Mouse (Mus musculus): ENCODE data around the gene Fbn1. TPM values are rescaled to one million over a fixed set of nuclear protein-coding genes. Genes with fewer than 3 reads are reported as not detected.

The Fbn1 gene
- polyA plus RNA-seq, 1 experiment from 2014 or later = 7.8 TPM

GRCm38 (mm10) chr2:125438381-125438780 is 69.4 kb downstream of the Fbn1 start:
- 84% methylated on average over 8 of the region's 8 CpGs for WGBS
- DNase-seq (ENCODE audit: low spot score) (no peak), ATAC-seq (ENCODE audit: insufficient number of reproducible peaks, low FRiP score, low TSS enrichment, low read depth) (no peak)

DNA sequence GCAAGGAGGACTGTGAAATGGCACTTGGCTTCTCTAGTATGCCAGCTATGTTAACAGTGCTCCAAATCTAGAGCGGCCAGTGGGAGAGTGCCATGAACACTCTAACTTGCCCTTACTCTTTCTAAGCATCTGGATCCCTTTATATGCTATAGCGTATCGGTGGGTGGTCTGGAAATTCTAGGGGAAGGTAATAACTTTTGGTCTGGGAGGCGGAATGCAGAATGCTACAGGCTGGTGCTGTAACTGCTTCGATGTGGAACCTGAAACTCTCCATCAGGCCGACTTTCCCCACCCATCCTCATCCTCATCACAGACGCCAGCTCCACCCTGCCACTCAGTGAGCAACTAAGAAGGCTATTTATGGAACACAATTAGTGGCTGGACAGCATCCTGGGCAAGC is 71.6 kb downstream of the Fbn1 start:
- peak; percentile 88 for ATAC-seq (ENCODE audit: insufficient number of reproducible peaks, low FRiP score, low TSS enrichment, low read depth)
- 15% methylated on average over 7 of the region's 7 CpGs for WGBS

More at GRCm38 (mm10) chr2:125438381-125438780, 69.4 kb downstream of the Fbn1 start:
- Histone ChIP-seq H3K4me1 (ENCODE audit: control insufficient read depth, insufficient read depth, low read length) (peaks cover 6% of the 10 kb centered on the region; the same call in 1 of the 2 replicates), H3K4me3 (ENCODE audit: low read depth, low read length) (no peak overlapping the region), H3K4me2 (ENCODE audit: low read depth, severe bottlenecking) (no peak overlapping the region), H3K9ac (ENCODE audit: low read length) (no peak overlapping the region), H3K27me3 (ENCODE audit: control insufficient read depth, insufficient read depth, low read length) (no peaks in the 10 kb centered on the region), H3K27ac (replicated peaks; ENCODE audit: low read depth, low read length) (no peak overlapping the region), H3K9me3 (ENCODE audit: control insufficient read depth, low read length) (no peaks in the 10 kb centered on the region), H3K36me3 (ENCODE audit: control insufficient read depth, insufficient read depth, low read length) (no peaks in the 10 kb centered on the region)

GRCm38 (mm10) chr2:125433524-125433923 is 74.3 kb downstream of the Fbn1 start:
- DNase-seq (ENCODE audit: low spot score) (no peak), ATAC-seq (ENCODE audit: insufficient number of reproducible peaks, low FRiP score, low TSS enrichment, low read depth) (no peak)
- no peak overlapping the region for H3K9ac ChIP-seq (ENCODE audit: low read length)
- no peaks in the 10 kb centered on the region for H3K27me3 ChIP-seq (ENCODE audit: control insufficient read depth, insufficient read depth, low read length)
- H3K4me2 ChIP-seq (ENCODE audit: low read depth, severe bottlenecking) = no peak overlapping the region
- H3K36me3 ChIP-seq (ENCODE audit: control insufficient read depth, insufficient read depth, low read length) = no peaks in the 10 kb centered on the region
- no peak overlapping the region for H3K4me3 ChIP-seq (ENCODE audit: low read depth, low read length)
- WGBS = 89% methylated on average over 6 of the region's 6 CpGs
- H3K9me3 ChIP-seq (ENCODE audit: control insufficient read depth, low read length) = no peaks in the 10 kb centered on the region
- no peak overlapping the region for H3K27ac ChIP-seq (replicated peaks; ENCODE audit: low read depth, low read length)
- peaks cover 22% of the 10 kb centered on the region for H3K4me1 ChIP-seq (ENCODE audit: control insufficient read depth, insufficient read depth, low read length)

More for the DNA sequence above, 71.6 kb downstream of the Fbn1 start:
- peak; percentile 68 for DNase-seq (ENCODE audit: low spot score)
- Histone ChIP-seq H3K36me3 (ENCODE audit: control insufficient read depth, insufficient read depth, low read length) (no peaks in the 10 kb centered on the region), H3K27ac (replicated peaks; ENCODE audit: low read depth, low read length) (no peak overlapping the region), H3K9ac (ENCODE audit: low read length) (no peak overlapping the region), H3K27me3 (ENCODE audit: control insufficient read depth, insufficient read depth, low read length) (no peaks in the 10 kb centered on the region), H3K4me2 (ENCODE audit: low read depth, severe bottlenecking) (no peak overlapping the region), H3K9me3 (ENCODE audit: control insufficient read depth, low read length) (no peaks in the 10 kb centered on the region), H3K4me1 (ENCODE audit: control insufficient read depth, insufficient read depth, low read length) (peaks cover 12% of the 10 kb centered on the region), H3K4me3 (ENCODE audit: low read depth, low read length) (no peak overlapping the region)

DNA sequence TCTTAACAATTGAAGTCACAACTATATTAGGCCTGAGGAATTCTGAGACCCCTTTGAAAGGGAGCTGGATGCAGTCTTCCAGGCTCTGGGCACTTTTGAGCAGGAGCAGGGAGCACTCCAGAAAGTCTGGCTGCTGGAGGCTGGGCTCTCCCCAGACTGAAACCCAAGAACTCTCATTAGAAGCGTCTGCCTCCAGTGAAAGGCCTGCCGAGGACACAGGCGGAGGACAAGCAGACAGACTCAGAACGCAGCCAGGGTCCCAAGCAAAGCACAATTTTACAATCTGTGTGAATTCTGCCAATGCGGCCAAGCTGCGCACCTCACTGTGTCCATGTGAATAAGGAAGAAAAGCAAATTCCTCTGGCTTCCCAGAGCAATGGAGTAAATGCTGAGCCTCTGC is 76.3 kb downstream of the Fbn1 start:
- H3K9me3 ChIP-seq (ENCODE audit: control insufficient read depth, low read length) = no peaks in the 10 kb centered on the region
- no peak overlapping the region for H3K4me2 ChIP-seq (ENCODE audit: low read depth, severe bottlenecking)
- no peak overlapping the region for H3K27ac ChIP-seq (replicated peaks; ENCODE audit: low read depth, low read length)
- H3K27me3 ChIP-seq (ENCODE audit: control insufficient read depth, insufficient read depth, low read length) = no peaks in the 10 kb centered on the region
- no peak for DNase-seq (ENCODE audit: low spot score)
- H3K9ac ChIP-seq (ENCODE audit: low read length) = no peak overlapping the region
- ATAC-seq (ENCODE audit: insufficient number of reproducible peaks, low FRiP score, low TSS enrichment, low read depth) = no peak
- peaks cover 22% of the 10 kb centered on the region for H3K4me1 ChIP-seq (ENCODE audit: control insufficient read depth, insufficient read depth, low read length)
- no peak overlapping the region for H3K4me3 ChIP-seq (ENCODE audit: low read depth, low read length)
- 48% methylated on average over 6 of the region's 6 CpGs for WGBS
- no peaks in the 10 kb centered on the region for H3K36me3 ChIP-seq (ENCODE audit: control insufficient read depth, insufficient read depth, low read length)

DNA sequence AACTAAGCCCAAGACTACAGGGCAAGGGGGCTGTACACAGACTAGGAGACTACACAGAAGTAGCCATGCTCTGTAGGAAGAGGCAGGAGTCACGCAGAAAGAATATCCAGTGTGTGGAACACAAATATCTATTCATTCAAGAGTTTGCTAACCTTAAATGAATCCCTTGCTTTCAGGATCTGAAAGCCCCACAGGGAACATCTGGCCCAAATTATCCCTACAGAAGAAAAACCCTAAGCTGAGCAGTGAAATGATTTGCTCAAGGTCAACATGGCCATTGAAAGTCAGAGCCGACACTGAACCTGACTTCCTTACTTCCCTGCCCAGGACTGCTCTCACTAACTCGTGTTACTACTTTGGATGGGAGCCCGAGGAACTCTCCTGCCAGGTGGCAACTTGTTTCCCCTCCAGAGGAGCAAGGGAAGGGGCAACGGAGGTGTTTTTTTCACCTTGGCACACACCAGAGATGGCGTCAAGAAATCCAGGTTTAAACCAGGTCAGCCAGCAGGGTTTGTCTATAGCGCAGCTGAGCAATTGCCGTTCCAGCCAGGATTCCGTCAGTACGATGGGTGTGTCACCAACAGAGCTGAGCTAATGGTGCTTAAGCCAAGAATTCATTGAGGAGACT is 78.9 kb downstream of the Fbn1 start:
- Histone ChIP-seq H3K9me3 (ENCODE audit: control insufficient read depth, low read length) (no peaks in the 10 kb centered on the region), H3K4me2 (ENCODE audit: low read depth, severe bottlenecking) (no peak overlapping the region), H3K27me3 (ENCODE audit: control insufficient read depth, insufficient read depth, low read length) (no peaks in the 10 kb centered on the region), H3K4me1 (ENCODE audit: control insufficient read depth, insufficient read depth, low read length) (peaks cover 16% of the 10 kb centered on the region), H3K9ac (ENCODE audit: low read length) (no peak overlapping the region), H3K36me3 (ENCODE audit: control insufficient read depth, insufficient read depth, low read length) (no peaks in the 10 kb centered on the region), H3K27ac (replicated peaks; ENCODE audit: low read depth, low read length) (no peak overlapping the region), H3K4me3 (ENCODE audit: low read depth, low read length) (no peak overlapping the region)
- 50% methylated on average over 10 of the region's 10 CpGs for WGBS
- ATAC-seq (ENCODE audit: insufficient number of reproducible peaks, low FRiP score, low TSS enrichment, low read depth) = no peak
- no peak for DNase-seq (ENCODE audit: low spot score)

DNA sequence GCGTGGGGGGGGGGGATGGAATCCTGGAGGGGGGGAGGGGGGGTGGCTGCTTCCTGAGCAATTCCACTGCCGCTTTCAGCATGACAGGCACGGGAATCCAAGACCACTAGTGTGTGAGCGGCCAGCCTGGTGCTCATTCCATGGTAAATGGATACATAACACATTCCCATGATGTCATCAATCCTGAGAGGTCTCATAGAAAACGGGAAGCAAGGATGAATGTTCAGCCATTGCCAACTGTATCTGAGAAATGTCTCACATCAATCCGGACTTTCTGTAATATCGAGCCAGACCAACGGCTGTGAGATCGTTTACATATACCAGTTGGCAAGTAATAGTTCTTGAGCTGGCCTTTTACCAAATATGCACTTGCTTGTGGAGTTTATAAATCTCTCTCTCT is 87.2 kb downstream of the Fbn1 start:
- no peaks in the 10 kb centered on the region for H3K9me3 ChIP-seq (ENCODE audit: control insufficient read depth, low read length)
- DNase-seq (ENCODE audit: low spot score) = no peak
- no peak overlapping the region for H3K27ac ChIP-seq (replicated peaks; ENCODE audit: low read depth, low read length)
- no peak overlapping the region for H3K4me2 ChIP-seq (ENCODE audit: low read depth, severe bottlenecking)
- H3K9ac ChIP-seq (ENCODE audit: low read length) = no peak overlapping the region
- H3K4me1 ChIP-seq (ENCODE audit: control insufficient read depth, insufficient read depth, low read length) = 0 out of 2 replicates have a peak, but pooled peaks cover 3% of the 10 kb centered on the region
- H3K27me3 ChIP-seq (ENCODE audit: control insufficient read depth, insufficient read depth, low read length) = no peaks in the 10 kb centered on the region
- no peaks in the 10 kb centered on the region for H3K36me3 ChIP-seq (ENCODE audit: control insufficient read depth, insufficient read depth, low read length)
- ATAC-seq (ENCODE audit: insufficient number of reproducible peaks, low FRiP score, low TSS enrichment, low read depth) = no peak
- WGBS = 83% methylated on average over 9 of the region's 9 CpGs
- no peak overlapping the region for H3K4me3 ChIP-seq (ENCODE audit: low read depth, low read length)

DNA sequence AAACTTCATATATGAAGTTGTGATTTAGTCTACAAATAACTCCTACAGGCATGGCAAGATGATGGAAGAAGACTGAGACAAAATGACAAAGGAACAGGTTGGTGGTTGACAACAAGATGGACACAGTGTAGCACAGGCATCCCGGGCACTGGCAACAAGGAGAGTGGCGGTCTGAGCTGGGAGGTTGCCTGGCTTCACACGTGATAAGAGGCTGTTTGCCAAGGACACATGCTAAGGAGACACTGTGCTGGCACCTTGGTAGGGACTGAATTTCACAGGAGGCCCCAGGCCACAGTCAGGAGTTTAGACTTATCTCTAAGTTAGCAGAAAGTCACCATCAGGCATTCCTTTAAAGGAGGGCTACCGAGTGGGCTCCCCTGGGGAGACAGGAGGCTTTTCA is 88.1 kb downstream of the Fbn1 start:
- no peak overlapping the region for H3K4me2 ChIP-seq (ENCODE audit: low read depth, severe bottlenecking)
- no peaks in the 10 kb centered on the region for H3K36me3 ChIP-seq (ENCODE audit: control insufficient read depth, insufficient read depth, low read length)
- no peak overlapping the region for H3K27ac ChIP-seq (replicated peaks; ENCODE audit: low read depth, low read length)
- 81% methylated on average over 4 of the region's 4 CpGs for WGBS
- H3K27me3 ChIP-seq (ENCODE audit: control insufficient read depth, insufficient read depth, low read length) = no peaks in the 10 kb centered on the region
- 0 out of 2 replicates have a peak, but pooled peaks cover 3% of the 10 kb centered on the region for H3K4me1 ChIP-seq (ENCODE audit: control insufficient read depth, insufficient read depth, low read length)
- DNase-seq (ENCODE audit: low spot score) (no peak), ATAC-seq (ENCODE audit: insufficient number of reproducible peaks, low FRiP score, low TSS enrichment, low read depth) (no peak; the same call in 1 of the 2 replicates)
- no peak overlapping the region for H3K9ac ChIP-seq (ENCODE audit: low read length)
- no peaks in the 10 kb centered on the region for H3K9me3 ChIP-seq (ENCODE audit: control insufficient read depth, low read length)
- no peak overlapping the region for H3K4me3 ChIP-seq (ENCODE audit: low read depth, low read length)

GRCm38 (mm10) chr2:125418546-125418945 is 89.2 kb downstream of the Fbn1 start:
- DNase-seq (ENCODE audit: low spot score) (no peak), ATAC-seq (ENCODE audit: insufficient number of reproducible peaks, low FRiP score, low TSS enrichment, low read depth) (no peak)
- no peak overlapping the region for H3K9ac ChIP-seq (ENCODE audit: low read length)
- no peaks in the 10 kb centered on the region for H3K9me3 ChIP-seq (ENCODE audit: control insufficient read depth, low read length)
- H3K4me1 ChIP-seq (ENCODE audit: control insufficient read depth, insufficient read depth, low read length) = 0 out of 2 replicates have a peak, but pooled peaks cover 3% of the 10 kb centered on the region
- no peaks in the 10 kb centered on the region for H3K27me3 ChIP-seq (ENCODE audit: control insufficient read depth, insufficient read depth, low read length)
- H3K27ac ChIP-seq (replicated peaks; ENCODE audit: low read depth, low read length) = no peak overlapping the region
- H3K4me2 ChIP-seq (ENCODE audit: low read depth, severe bottlenecking) = no peak overlapping the region
- 86% methylated on average over 4 of the region's 4 CpGs for WGBS
- no peak overlapping the region for H3K4me3 ChIP-seq (ENCODE audit: low read depth, low read length)
- H3K36me3 ChIP-seq (ENCODE audit: control insufficient read depth, insufficient read depth, low read length) = no peaks in the 10 kb centered on the region
